Mouse (Mus musculus): ENCODE measurements around the gene Akr1c19.
"Not testable (repeated sequence)": the region's sequence is repeated elsewhere in the genome, so short reads cannot be mapped to it uniquely, and the experiment has no call there.

GRCm38 (mm10) chr13:4265455-4265854, 37.0 kb downstream of the Akr1c19 start:
- TF ChIP-seq POLR2A (IDR thresholded peaks at IDR 0.05; ENCODE audit: borderline replicate concordance, extremely low read depth, insufficient read depth, insufficient read length, poor library complexity, severe bottlenecking); CTCF (IDR thresholded peaks at IDR 0.05; ENCODE audit: borderline replicate concordance, extremely low read depth, insufficient read depth, insufficient read length): not testable (repeated sequence)
